Comparison of ENCODE assay signal across 9 mouse cellular contexts in genomic region chr11:118008144-118008805, GRCm38 (mm10). TPM values are rescaled to one million over a fixed set of nuclear protein-coding genes. Genes with fewer than 3 reads are reported as not detected.
A peak's percentile ranks its signal among the peaks of the same experiment; 100 is the strongest.
DNase-seq lines count a peak whose midpoint lies in the region; ATAC-seq and TF ChIP-seq lines count a peak whose summit lies in the region.
"Had no signal": no experiment of that assay in that cellular context is flagged by ENCODE, and none has a peak within 500 bp of the region (broad histone marks: within the 10 kb centered on the region; RNA-seq: fewer than 3 reads in every experiment).

No protein-coding gene starts in this region.

- H3K79me2 ChIP-seq in liver, adult 2 months (ENCODE audit: control insufficient read depth, insufficient read depth, low read length) = peaks cover 28% of the 10 kb centered on the region

- H3K27me3 ChIP-seq in forebrain, embryonic 10.5 days (ENCODE audit: poor library complexity, severe bottlenecking) = no peaks in the 10 kb centered on the region
- no peaks in the 10 kb centered on the region for H3K27me3 ChIP-seq in forebrain, embryonic 11.5 days (ENCODE audit: control insufficient read depth, insufficient read depth, low read length)
- no peaks in the 10 kb centered on the region for H3K27me3 ChIP-seq in liver, adult 2 months (ENCODE audit: control insufficient read depth, insufficient read depth, low read length)
- no peaks in the 10 kb centered on the region for H3K27me3 ChIP-seq in liver, postnatal 0 days (ENCODE audit: insufficient read depth, low read length)
- H3K27me3 ChIP-seq in liver, embryonic 13.5 days = no peaks in the 10 kb centered on the region
- H3K27me3 ChIP-seq: forebrain, embryonic 15.5 days had no signal

- no peak overlapping the region for H3K4me2 ChIP-seq in forebrain, embryonic 11.5 days (ENCODE audit: low read depth, low read length, severe bottlenecking)
- H3K4me2 ChIP-seq in liver, postnatal 0 days (ENCODE audit: low read depth, low read length) = no peak overlapping the region
- H3K4me2 ChIP-seq in liver, embryonic 13.5 days = peak overlapping the region; percentile 38; the same call in 1 of the 2 replicates
- H3K4me2 ChIP-seq: forebrain, embryonic 15.5 days had no signal

- H3K9me3 ChIP-seq in forebrain, embryonic 10.5 days = no peaks in the 10 kb centered on the region
- H3K9me3 ChIP-seq in forebrain, embryonic 11.5 days (ENCODE audit: control insufficient read depth, low read length) = no peaks in the 10 kb centered on the region
- H3K9me3 ChIP-seq in liver, postnatal 0 days (ENCODE audit: low read length) = no peaks in the 10 kb centered on the region
- H3K9me3 ChIP-seq in liver, embryonic 13.5 days (replicated peaks) = no peaks in the 10 kb centered on the region
- H3K9me3 ChIP-seq: forebrain, embryonic 15.5 days had no signal

- no peak for TF ChIP-seq EP300 in liver, postnatal 0 days (IDR thresholded peaks at IDR 0.05; ENCODE audit: low read depth)

- WGBS in forebrain, embryonic 10.5 days = 51% methylated on average over 5 of the region's 5 CpGs
- 62% methylated on average over 5 of the region's 5 CpGs for WGBS in forebrain, embryonic 11.5 days
- WGBS in liver, adult 2 months = 46% methylated on average over 5 of the region's 5 CpGs
- WGBS in liver, postnatal 0 days (ENCODE audit: insufficient replicate concordance) = 65% methylated on average over 5 of the region's 5 CpGs
- 69% methylated on average over 5 of the region's 5 CpGs for WGBS in liver, embryonic 13.5 days (ENCODE audit: insufficient replicate concordance)

- H3K4me1 ChIP-seq in forebrain, embryonic 10.5 days = peaks cover 54% of the 10 kb centered on the region
- peaks cover 4% of the 10 kb centered on the region; the same call in 1 of the 2 replicates for H3K4me1 ChIP-seq in forebrain, embryonic 11.5 days (replicated peaks; ENCODE audit: control insufficient read depth, insufficient read depth, low read length)
- peaks cover 11% of the 10 kb centered on the region for H3K4me1 ChIP-seq in liver, adult 2 months (ENCODE audit: control insufficient read depth, insufficient read depth, low read length)
- peaks cover 9% of the 10 kb centered on the region for H3K4me1 ChIP-seq in liver, postnatal 0 days (ENCODE audit: insufficient read depth)
- H3K4me1 ChIP-seq in liver, embryonic 13.5 days (replicated peaks) = peaks cover 65% of the 10 kb centered on the region

- H3K36me3 ChIP-seq in forebrain, embryonic 10.5 days (replicated peaks) = peaks cover 90% of the 10 kb centered on the region
- H3K36me3 ChIP-seq in forebrain, embryonic 11.5 days (ENCODE audit: control insufficient read depth, insufficient read depth, low read length) = no peaks in the 10 kb centered on the region; the same call in 1 of the 2 replicates
- no peaks in the 10 kb centered on the region for H3K36me3 ChIP-seq in liver, adult 2 months (ENCODE audit: control insufficient read depth, insufficient read depth, low read length)
- H3K36me3 ChIP-seq in liver, postnatal 0 days (replicated peaks; ENCODE audit: insufficient read depth, low read length) = peaks cover 47% of the 10 kb centered on the region
- H3K36me3 ChIP-seq in liver, embryonic 13.5 days = peaks cover 84% of the 10 kb centered on the region

- TF ChIP-seq CTCF in liver, adult 2 months (IDR thresholded peaks at IDR 0.05; ENCODE audit: low read depth, low read length) = no peak
- TF ChIP-seq CTCF in liver, postnatal 0 days (IDR thresholded peaks at IDR 0.05; ENCODE audit: low read depth) = no peak

- H3K27ac ChIP-seq in forebrain, embryonic 10.5 days = peak overlapping the region; percentile 36; the same call in 1 of the 2 replicates
- H3K27ac ChIP-seq in forebrain, embryonic 11.5 days (ENCODE audit: low read depth, low read length) = no peak overlapping the region
- no peak overlapping the region for H3K27ac ChIP-seq in liver, adult 2 months (replicated peaks; ENCODE audit: insufficient read depth, low read depth, low read length)
- H3K27ac ChIP-seq in liver, postnatal 0 days (ENCODE audit: low read depth) = no peak overlapping the region
- H3K27ac ChIP-seq in liver, embryonic 13.5 days = peak overlapping the region; percentile 50
- H3K27ac ChIP-seq: forebrain, embryonic 15.5 days had no signal

- H3K9ac ChIP-seq in forebrain, embryonic 11.5 days (ENCODE audit: low read length) = no peak overlapping the region
- H3K9ac ChIP-seq in liver, adult 2 months (ENCODE audit: low read depth, low read length) = no peak overlapping the region
- H3K9ac ChIP-seq in liver, postnatal 0 days (replicated peaks) = no peak overlapping the region
- peak overlapping the region; percentile 57; the same call in 1 of the 2 replicates for H3K9ac ChIP-seq in liver, embryonic 13.5 days
- H3K9ac ChIP-seq: forebrain, embryonic 15.5 days had no signal

- DNase-seq in forebrain, embryonic 10.5 days (ENCODE audit: extremely low spot score, low spot score) = no peak
- no peak for DNase-seq in forebrain, embryonic 11.5 days (ENCODE audit: low spot score)
- peak; percentile 61 for DNase-seq in liver, adult 2 months (ENCODE audit: extremely low read depth, low read depth, low spot score)
- DNase-seq in liver, postnatal 0 days = no peak
- peak; percentile 49 for DNase-seq in adrenal gland, postnatal 14 days
- no peak for DNase-seq in liver, embryonic 13.5 days
- no peak for DNase-seq in right cerebral cortex, postnatal 25 days
- no peak for DNase-seq in right cerebral cortex, postnatal 36 days (ENCODE audit: low spot score in 2 of 2)

- no peak for TF ChIP-seq POLR2A in liver, adult 2 months (IDR thresholded peaks at IDR 0.05; ENCODE audit: extremely low read depth, insufficient read depth, low read length)

- H3K4me3 ChIP-seq in forebrain, embryonic 10.5 days = no peak overlapping the region
- H3K4me3 ChIP-seq in forebrain, embryonic 11.5 days (ENCODE audit: low read depth, low read length) = no peak overlapping the region
- H3K4me3 ChIP-seq in liver, adult 2 months (ENCODE audit: insufficient read depth, low read depth, low read length) = no peak overlapping the region
- no peak overlapping the region for H3K4me3 ChIP-seq in liver, postnatal 0 days (ENCODE audit: low read depth, low read length)
- no peak overlapping the region for H3K4me3 ChIP-seq in liver, embryonic 13.5 days (replicated peaks)
- H3K4me3 ChIP-seq: forebrain, embryonic 15.5 days had no signal

- ATAC-seq in forebrain, embryonic 11.5 days (replicated peaks; ENCODE audit: low FRiP score) = no peak
- no peak for ATAC-seq in liver, postnatal 0 days
- ATAC-seq in liver, embryonic 13.5 days (ENCODE audit: low read depth) = no peak
- ATAC-seq: forebrain, embryonic 15.5 days had no signal

RNA-seq across cellular contexts. Expression of gene Pgs1, which starts 22.2 kb away (rescaled TPM):
- 43.8 and 44.7 TPM in 2 replicates for polyA plus RNA-seq in forebrain, embryonic 10.5 days (2016; fragmentation: Nextera tagmentation; extraction: Ambion mirVana)
- 43.4 and 45.7 TPM in 2 replicates for polyA plus RNA-seq in forebrain, embryonic 11.5 days (2014; fragmentation: Nextera tagmentation; extraction: Ambion mirVana)
- total RNA-seq in liver, adult 2 months (2014; rRNA removed) = 4.7 and 5.0 TPM in 2 replicates
- 17.8 and 22.1 TPM in 2 replicates for polyA plus RNA-seq in liver, adult 2 months (2012; rRNA removed)
- 9.1 and 10.1 TPM in 2 replicates for polyA plus RNA-seq in liver, postnatal 0 days (2015; fragmentation: Nextera tagmentation; extraction: Ambion mirVana)
- total RNA-seq in adrenal gland, postnatal 14 days (2021) = 32.9 and 39.2 TPM in 2 replicates
- polyA plus RNA-seq in liver, embryonic 13.5 days (2015; fragmentation: Nextera tagmentation; extraction: Ambion mirVana) = 18.1 and 19.4 TPM in 2 replicates

RNA-seq across cellular contexts. Expression of gene Socs3, which starts 38.4 kb away (rescaled TPM):
- polyA plus RNA-seq in forebrain, embryonic 10.5 days (2016; fragmentation: Nextera tagmentation; extraction: Ambion mirVana) = 13.6 and 14.7 TPM in 2 replicates
- 5.4 and 5.9 TPM in 2 replicates for polyA plus RNA-seq in forebrain, embryonic 11.5 days (2014; fragmentation: Nextera tagmentation; extraction: Ambion mirVana)
- total RNA-seq in liver, adult 2 months (2014; rRNA removed) = 2.0 and 2.4 TPM in 2 replicates
- polyA plus RNA-seq in liver, adult 2 months (2012; rRNA removed) = 4.0 and 7.5 TPM in 2 replicates
- 3.5 and 5.8 TPM in 2 replicates for polyA plus RNA-seq in liver, postnatal 0 days (2015; fragmentation: Nextera tagmentation; extraction: Ambion mirVana)
- 4.8 and 6.5 TPM in 2 replicates for total RNA-seq in adrenal gland, postnatal 14 days (2021)
- 6.7 and 6.9 TPM in 2 replicates for polyA plus RNA-seq in liver, embryonic 13.5 days (2015; fragmentation: Nextera tagmentation; extraction: Ambion mirVana)

Comparison
In these comparisons a context has a peak if more than half of its experiments do, and no peak if none do; other contexts are left out.
1. DNase-seq: peak in liver, adult 2 months (single experiment) and adrenal gland, postnatal 14 days (single experiment); none in forebrain, embryonic 10.5 days (single experiment), forebrain, embryonic 11.5 days (single experiment), liver, postnatal 0 days (single experiment), liver, embryonic 13.5 days (single experiment), right cerebral cortex, postnatal 25 days (single experiment) and right cerebral cortex, postnatal 36 days (0 of 2).
2. H3K27ac ChIP-seq: peak in forebrain, embryonic 10.5 days (single experiment) and liver, embryonic 13.5 days (single experiment); none in forebrain, embryonic 11.5 days (single experiment), liver, adult 2 months (single experiment) and liver, postnatal 0 days (single experiment).